8 mouse cellular contexts compared by ENCODE assay signal in the genomic region with DNA sequence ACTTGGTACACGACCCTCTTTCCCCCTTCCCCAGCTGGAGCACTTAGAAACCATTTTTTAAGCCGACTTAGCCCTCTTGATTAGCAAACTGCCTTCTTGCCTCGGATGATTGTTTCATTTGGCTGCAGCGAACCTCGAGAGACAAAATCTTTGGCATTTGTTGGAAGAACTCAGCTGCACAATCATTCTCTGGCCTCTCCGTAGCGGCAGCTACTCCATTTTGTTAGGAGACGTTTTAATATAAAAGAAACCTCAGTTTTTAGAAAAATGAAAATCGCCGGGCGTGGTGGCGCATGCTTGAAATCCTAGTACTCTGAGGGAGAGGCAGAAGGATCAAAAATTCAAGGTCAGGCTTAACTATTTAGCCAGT. TPM values are rescaled to one million over a fixed set of nuclear protein-coding genes. Genes with fewer than 3 reads are reported as not detected.
DNase-seq lines count a peak whose midpoint lies in the region; ATAC-seq and TF ChIP-seq lines count a peak whose summit lies in the region.

No protein-coding gene starts in this region.

- H3K4me2 ChIP-seq in heart, embryonic 16.5 days (ENCODE audit: low read depth, low read length), result peak overlapping the region; percentile 88
- peak overlapping the region; percentile 74 for H3K4me2 ChIP-seq in intestine, embryonic 14.5 days (ENCODE audit: low read length)

- no peaks in the 10 kb centered on the region for H3K9me3 ChIP-seq in heart, embryonic 16.5 days (replicated peaks; ENCODE audit: control insufficient read depth, low read length)
- no peaks in the 10 kb centered on the region for H3K9me3 ChIP-seq in embryonic facial prominence, embryonic 10.5 days
- H3K9me3 ChIP-seq in intestine, embryonic 14.5 days (ENCODE audit: control insufficient read depth, low read length), result no peaks in the 10 kb centered on the region

- no peak for TF ChIP-seq CTCF in C2C12 (IDR thresholded peaks at IDR 0.05; ENCODE audit: control insufficient read depth, insufficient read depth, insufficient read length)

- WGBS in heart, embryonic 16.5 days, result 1% methylated on average over 12 of the region's 12 CpGs
- 1% methylated on average over 12 of the region's 12 CpGs for WGBS in embryonic facial prominence, embryonic 10.5 days
- WGBS in intestine, embryonic 14.5 days, result 1% methylated on average over 12 of the region's 12 CpGs

- no peak for DNase-seq in heart, adult 9 months (ENCODE audit: low spot score in 2 of 2)
- DNase-seq in embryonic facial prominence, embryonic 10.5 days (ENCODE audit: low spot score), result no peak
- peak; percentile 80 for DNase-seq in intestine, embryonic 14.5 days (ENCODE audit: low spot score)
- DNase-seq in neural tube, embryonic 10.5 days (ENCODE audit: extremely low spot score, low spot score), result peak; percentile 52
- DNase-seq in thymus, adult 18-20 months, result no peak
- no peak for DNase-seq in frontal cortex, adult 2 months (ENCODE audit: extremely low spot score in 1 of 2, low spot score in 1 of 2)

- no peaks in the 10 kb centered on the region for H3K79me3 ChIP-seq in C2C12 (ENCODE audit: low read depth)

- peak overlapping the region; percentile 97 for H3K27ac ChIP-seq in heart, embryonic 16.5 days (ENCODE audit: low read length)
- H3K27ac ChIP-seq in embryonic facial prominence, embryonic 10.5 days (replicated peaks), result no peak overlapping the region
- peak overlapping the region; percentile 44; the same call in 1 of the 2 replicates for H3K27ac ChIP-seq in intestine, embryonic 14.5 days (ENCODE audit: low read depth)

- peak overlapping the region; percentile 97 for H3K9ac ChIP-seq in heart, embryonic 16.5 days (ENCODE audit: low read length)
- H3K9ac ChIP-seq in intestine, embryonic 14.5 days (ENCODE audit: low read length), result peak overlapping the region; percentile 40

- ATAC-seq in heart, embryonic 16.5 days (replicated peaks; ENCODE audit: extremely low read depth, insufficient read depth, low FRiP score), result no peak
- ATAC-seq in intestine, embryonic 14.5 days (replicated peaks; ENCODE audit: low FRiP score, low TSS enrichment, low read depth), result no peak

- peaks cover 4% of the 10 kb centered on the region for H3K36me3 ChIP-seq in heart, embryonic 16.5 days (ENCODE audit: control insufficient read depth, insufficient read depth)
- H3K36me3 ChIP-seq in C2C12 (ENCODE audit: control insufficient read depth, insufficient read depth), result no peaks in the 10 kb centered on the region
- H3K36me3 ChIP-seq in embryonic facial prominence, embryonic 10.5 days (replicated peaks), result no peaks in the 10 kb centered on the region
- no peaks in the 10 kb centered on the region for H3K36me3 ChIP-seq in intestine, embryonic 14.5 days (ENCODE audit: control insufficient read depth, insufficient read depth, low read length)

- H3K4me3 ChIP-seq in heart, embryonic 16.5 days (ENCODE audit: low read length), result peak overlapping the region; percentile 85
- peak overlapping the region; percentile 35 for H3K4me3 ChIP-seq in C2C12 (ENCODE audit: insufficient read depth, poor library complexity, severe bottlenecking)
- H3K4me3 ChIP-seq in embryonic facial prominence, embryonic 10.5 days, result peak overlapping the region; percentile 76
- peak overlapping the region; percentile 47 for H3K4me3 ChIP-seq in intestine, embryonic 14.5 days (ENCODE audit: low read depth, low read length)

- H3K79me2 ChIP-seq in C2C12 (ENCODE audit: control insufficient read depth, insufficient read depth), result no peaks in the 10 kb centered on the region

- no peak overlapping the region for H3ac ChIP-seq in C2C12 (ENCODE audit: control insufficient read depth, insufficient read length, low read depth)

- H3K4me1 ChIP-seq in heart, embryonic 16.5 days (ENCODE audit: control insufficient read depth, insufficient read depth, low read length), result peaks cover 13% of the 10 kb centered on the region
- H3K4me1 ChIP-seq in embryonic facial prominence, embryonic 10.5 days, result peaks cover 18% of the 10 kb centered on the region
- peaks cover 8% of the 10 kb centered on the region; the same call in 1 of the 2 replicates for H3K4me1 ChIP-seq in intestine, embryonic 14.5 days (replicated peaks; ENCODE audit: control insufficient read depth, insufficient read depth, low read length)

- 0 out of 2 replicates have a peak, but pooled peaks cover 2% of the 10 kb centered on the region for H3K27me3 ChIP-seq in heart, embryonic 16.5 days (ENCODE audit: control insufficient read depth, insufficient read depth, low read length)
- H3K27me3 ChIP-seq in C2C12 (ENCODE audit: control insufficient read depth, insufficient read depth, insufficient read length), result no peaks in the 10 kb centered on the region
- peaks cover 72% of the 10 kb centered on the region for H3K27me3 ChIP-seq in embryonic facial prominence, embryonic 10.5 days (replicated peaks; ENCODE audit: low read depth, poor library complexity, severe bottlenecking)
- peaks cover 33% of the 10 kb centered on the region for H3K27me3 ChIP-seq in intestine, embryonic 14.5 days (replicated peaks; ENCODE audit: control insufficient read depth, insufficient read depth, low read length)

TF ChIP-seq in C2C12, 6 proteins besides CTCF, POLR2A, EP300 and RAD21:
- no peak for TF ChIP-seq MAX (IDR thresholded peaks at IDR 0.05)
- TF ChIP-seq CEBPB (IDR thresholded peaks at IDR 0.05; ENCODE audit: low read depth), result no peak
TF ChIP-seq in C2C12: peak in this region for 0.

RNA-seq across cellular contexts. Expression of gene March5, which starts 31.9 kb away (rescaled TPM):
- polyA plus RNA-seq in heart, embryonic 16.5 days (2015; fragmentation: Nextera tagmentation; extraction: Ambion mirVana), result 77.0 and 80.2 TPM in 2 replicates
- 55.7 TPM for polyA plus RNA-seq in C2C12 (2012; fragmentation: generic; extraction: Trizol)
- 121 and 123 TPM in 2 replicates for polyA plus RNA-seq in embryonic facial prominence, embryonic 10.5 days (2016; fragmentation: Nextera tagmentation; extraction: Ambion mirVana)
- 83.9 and 86.5 TPM in 2 replicates for polyA plus RNA-seq in intestine, embryonic 14.5 days (2014; fragmentation: Nextera tagmentation; extraction: Ambion mirVana)
- polyA plus RNA-seq in frontal cortex, adult 2 months (2012; rRNA removed), result 67.7 and 70.6 TPM in 2 replicates

RNA-seq across cellular contexts. Expression of gene Cpeb3, which starts 33.0 kb away (rescaled TPM):
- 7.4 and 8.2 TPM in 2 replicates for polyA plus RNA-seq in heart, embryonic 16.5 days (2015; fragmentation: Nextera tagmentation; extraction: Ambion mirVana)
- polyA plus RNA-seq in C2C12 (2012; fragmentation: generic; extraction: Trizol), result 0.57 TPM
- 0.55 and 0.76 TPM in 2 replicates for polyA plus RNA-seq in embryonic facial prominence, embryonic 10.5 days (2016; fragmentation: Nextera tagmentation; extraction: Ambion mirVana)
- 0.66 and 0.85 TPM in 2 replicates for polyA plus RNA-seq in intestine, embryonic 14.5 days (2014; fragmentation: Nextera tagmentation; extraction: Ambion mirVana)
- 35.2 and 39.6 TPM in 2 replicates for polyA plus RNA-seq in frontal cortex, adult 2 months (2012; rRNA removed)

Comparison
In these comparisons a context has a peak if more than half of its experiments do, and no peak if none do; other contexts are left out.
1. H3K4me3 ChIP-seq: peak in every context shown above with its lines; median percentile 85 in heart, embryonic 16.5 days; 76 in embryonic facial prominence, embryonic 10.5 days; 47 in intestine, embryonic 14.5 days; 35 in C2C12.
2. DNase-seq: peak in intestine, embryonic 14.5 days (single experiment) and neural tube, embryonic 10.5 days (single experiment); none in heart, adult 9 months (0 of 2), embryonic facial prominence, embryonic 10.5 days (single experiment), thymus, adult 18-20 months (0 of 2) and frontal cortex, adult 2 months (0 of 2).